Mouse (Mus musculus) lung, embryonic 16.5 days (tissue): ENCODE measurements around the gene Aamp. TPM values are rescaled to one million over a fixed set of nuclear protein-coding genes. Genes with fewer than 3 reads are reported as not detected.

Source experiments
- ATAC-seq: fragments of 200-750 bp; cut with Nextera tagmentation; 2 replicates; pipeline ENCODE4 v1.8.0; 2017; ENCODE audit warnings: low read depth, mild to moderate bottlenecking, moderate library complexity
- H3K27ac ChIP-seq: fragments of 300-500 bp; sonication (generic); 2 replicates; pipeline ENCODE4 v1.5.1; 2014; ENCODE audit warnings: mild to moderate bottlenecking, control low read depth, low read length
- H3K27me3 ChIP-seq: fragments of 300-500 bp; sonication (generic); 2 replicates; pipeline ENCODE4 v1.6.1; 2014; ENCODE audit warnings: low read depth, low read length, mixed read lengths; ENCODE audit not compliant: control insufficient read depth, insufficient read depth
- H3K36me3 ChIP-seq: fragments of 300-500 bp; sonication (generic); 2 replicates; pipeline ENCODE4 v1.6.1; 2014; ENCODE audit warnings: low read length; ENCODE audit not compliant: control insufficient read depth, insufficient read depth
- H3K4me1 ChIP-seq: fragments of 300-500 bp; sonication (generic); replicated peaks from 2 replicates; pipeline ENCODE4 v1.6.1; 2014; ENCODE audit warnings: low read length, mixed read lengths; ENCODE audit not compliant: control insufficient read depth, insufficient read depth
- H3K4me2 ChIP-seq: fragments of 300-500 bp; sonication (generic); 2 replicates; pipeline ENCODE4 v1.6.1; 2014; ENCODE audit warnings: low read depth, low read length, control low read depth
- H3K4me3 ChIP-seq: fragments of 300-500 bp; sonication (generic); 2 replicates; pipeline ENCODE4 v1.5.1; 2014; ENCODE audit warnings: mild to moderate bottlenecking, low read length, control low read depth
- H3K9ac ChIP-seq: fragments of 300-500 bp; sonication (generic); 2 replicates; pipeline ENCODE4 v1.6.1; 2014; ENCODE audit warnings: low read length, control low read depth
- H3K9me3 ChIP-seq: fragments of 300-500 bp; sonication (generic); 2 replicates; pipeline ENCODE4 v1.6.1; 2016; ENCODE audit warnings: low read length; ENCODE audit not compliant: control insufficient read depth
- WGBS: fragments of 180-500 bp; shearing (Covaris S2); extraction: QIAGEN DNeasy Blood & Tissue Kit; methylation state at CpG from one replicate; pipeline ENCODE4 v1.1.7; 2014; 5-methylcytosine and 5-hydroxymethylcytosine counted together
- polyA plus RNA-seq: library from polyadenylated mRNA; unstranded; fragments of >200 nt; fragmentation: Nextera tagmentation; extraction: Ambion mirVana; gene quantifications from 2 replicates; pipeline ENCODE4 v1.2.1, GENCODE M21; 2015

Aamp gene
- polyA plus RNA-seq, 1 experiment from 2014 or later, result 252 TPM

DNA sequence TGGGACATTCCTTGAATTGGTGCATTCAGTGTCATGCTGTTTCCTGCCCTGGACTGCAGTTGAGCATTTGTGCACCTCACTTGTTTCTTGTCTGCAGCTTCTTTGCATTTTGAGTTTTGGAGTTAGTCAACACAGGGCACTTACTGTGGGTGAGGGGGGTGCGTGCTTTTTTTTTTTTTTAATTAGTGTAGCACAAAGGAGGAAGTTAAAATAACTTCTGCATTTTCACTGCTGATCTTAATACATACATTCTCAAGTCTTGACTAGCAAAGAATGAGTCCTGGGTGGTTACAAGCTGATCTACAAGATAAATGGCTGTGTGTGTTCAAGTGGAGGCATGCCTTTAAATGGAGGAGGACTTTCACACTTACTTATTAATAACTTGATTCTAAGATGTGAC lies 46.4 kb downstream of the Aamp start:
- no peaks in the 10 kb centered on the region for H3K36me3 ChIP-seq
- H3K4me3 ChIP-seq, result peak overlapping the region; percentile 83
- no peak overlapping the region for H3K27ac ChIP-seq
- H3K4me1 ChIP-seq, result peaks cover 30% of the 10 kb centered on the region
- no peaks in the 10 kb centered on the region for H3K27me3 ChIP-seq
- H3K9me3 ChIP-seq, result no peaks in the 10 kb centered on the region
- ATAC-seq, result no peak
- WGBS, result 63% methylated on average over 1 of the region's 1 CpGs
- H3K4me2 ChIP-seq, result peak overlapping the region; percentile 75
- H3K9ac ChIP-seq, result peak overlapping the region; percentile 93

- no peaks in the 10 kb centered on the region for H3K9me3 ChIP-seq
- ATAC-seq, result no peak
- H3K27me3 ChIP-seq, result no peaks in the 10 kb centered on the region
- no peak overlapping the region for H3K27ac ChIP-seq
- H3K4me3 ChIP-seq, result peak overlapping the region; percentile 83
- H3K36me3 ChIP-seq, result no peaks in the 10 kb centered on the region
- peaks cover 30% of the 10 kb centered on the region for H3K4me1 ChIP-seq
- H3K9ac ChIP-seq, result peak overlapping the region; percentile 93
- WGBS, result 22% methylated on average over 5 of the region's 5 CpGs
- peak overlapping the region; percentile 75 for H3K4me2 ChIP-seq
Measured at GRCm38 (mm10) chr1:74237671-74238070, 46.9 kb downstream of the Aamp start.

DNA sequence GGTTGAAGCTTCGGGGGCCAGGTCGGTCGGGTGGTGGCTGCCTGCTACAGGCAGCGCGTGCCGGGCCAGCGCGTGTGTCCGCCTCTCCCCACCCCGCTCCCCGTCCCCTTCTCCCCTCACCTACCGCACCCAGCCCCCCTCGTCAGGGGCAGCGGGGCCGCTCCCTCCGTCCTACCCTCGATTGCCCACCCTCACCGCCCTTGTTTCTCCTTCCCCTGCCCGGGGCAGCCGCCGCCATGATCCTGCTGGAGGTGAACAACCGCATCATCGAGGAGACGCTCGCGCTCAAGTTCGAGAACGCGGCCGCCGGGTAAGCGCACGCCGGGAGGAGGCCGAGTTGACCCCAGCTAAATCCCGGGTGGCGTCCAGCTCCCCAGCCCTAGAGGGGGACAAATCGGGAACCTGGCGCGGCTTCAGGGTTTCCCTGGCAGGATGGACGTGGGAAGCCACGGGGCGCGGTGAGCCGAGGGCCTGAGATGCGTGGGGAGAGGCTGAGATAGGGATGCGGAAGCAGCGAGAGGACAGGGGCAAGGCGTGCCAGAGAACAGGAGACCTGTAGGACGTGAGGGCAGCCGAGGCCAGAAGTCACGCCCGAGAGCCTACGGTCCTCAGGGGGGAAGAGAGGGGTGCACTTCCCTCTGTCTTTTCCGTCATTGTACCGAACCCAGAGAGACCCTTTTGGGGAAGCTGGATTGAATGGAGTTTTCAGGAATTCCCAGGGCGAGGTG lies 47.8 kb downstream of the Aamp start:
- peak overlapping the region; percentile 83 for H3K4me3 ChIP-seq

GRCm38 (mm10) chr1:74235938-74236589 lies 48.5 kb downstream of the Aamp start, which contains the start of gene Arpc2:
Arpc2 (plus strand) TSS chr1:74236084.
- ATAC-seq, result peak; percentile 96
- Histone ChIP-seq H3K4me3 (peak within 1 kb of the TSS; percentile 83), H3K9me3 (no peaks in the 10 kb centered on the region), H3K36me3 (no peaks in the 10 kb centered on the region), H3K9ac (peak within 1 kb of the TSS; percentile 93), H3K27me3 (no peaks in the 10 kb centered on the region), H3K27ac (peak within 1 kb of the TSS; percentile 82), H3K4me1 (peaks cover 30% of the 10 kb centered on the region), H3K4me2 (peak within 1 kb of the TSS; percentile 90)
- 2% methylated on average over 40 of the region's 55 CpGs for WGBS

More for the DNA sequence above, 47.8 kb downstream of the Aamp start:
- H3K4me2 ChIP-seq, result peak overlapping the region; percentile 75
- peak overlapping the region; percentile 93 for H3K9ac ChIP-seq
- peak; percentile 59 for ATAC-seq
- H3K9me3 ChIP-seq, result no peaks in the 10 kb centered on the region
- peak overlapping the region; percentile 82 for H3K27ac ChIP-seq
- under 1% methylated on average over 41 of the region's 57 CpGs for WGBS
- H3K36me3 ChIP-seq, result no peaks in the 10 kb centered on the region
- no peaks in the 10 kb centered on the region for H3K27me3 ChIP-seq
- H3K4me1 ChIP-seq, result peaks cover 30% of the 10 kb centered on the region

GRCm38 (mm10) chr1:74230992-74231391 lies 53.5 kb downstream of the Aamp start:
- no peaks in the 10 kb centered on the region for H3K36me3 ChIP-seq
- ATAC-seq, result no peak
- H3K9ac ChIP-seq, result no peak overlapping the region
- WGBS, result 29% methylated on average over 1 of the region's 1 CpGs
- H3K4me3 ChIP-seq, result no peak overlapping the region
- H3K4me1 ChIP-seq, result no peaks in the 10 kb centered on the region
- H3K9me3 ChIP-seq, result no peaks in the 10 kb centered on the region
- H3K27ac ChIP-seq, result no peak overlapping the region
- no peak overlapping the region for H3K4me2 ChIP-seq
- H3K27me3 ChIP-seq, result no peaks in the 10 kb centered on the region

- Histone ChIP-seq H3K4me1 (no peaks in the 10 kb centered on the region), H3K9me3 (no peaks in the 10 kb centered on the region), H3K27ac (no peak overlapping the region), H3K4me2 (no peak overlapping the region), H3K4me3 (no peak overlapping the region), H3K27me3 (no peaks in the 10 kb centered on the region), H3K36me3 (no peaks in the 10 kb centered on the region), H3K9ac (no peak overlapping the region)
- WGBS, result 28% methylated on average over 2 of the region's 2 CpGs
- ATAC-seq, result no peak
Measured at GRCm38 (mm10) chr1:74229942-74230341, 54.6 kb downstream of the Aamp start.

Other genes starting within 250 kb of the Aamp start
- gene Tns1, start 160.3 kb downstream of the Aamp start, polyA plus RNA-seq, result 137 and 147 TPM in 2 replicates
- 0.31 and 0.64 TPM in 2 replicates for gene Rufy4, start 159.2 kb downstream of the Aamp start, polyA plus RNA-seq
- gene Cxcr2, start 130.7 kb downstream of the Aamp start, polyA plus RNA-seq, result 0.21 and 0.43 TPM in 2 replicates
- gene Cxcr1, start 90.1 kb downstream of the Aamp start, polyA plus RNA-seq, result not detected in 2 replicates
- gene Arpc2, start 48.7 kb downstream of the Aamp start, polyA plus RNA-seq, result 418 and 448 TPM in 2 replicates
- gene Gpbar1, start 6.2 kb downstream of the Aamp start, polyA plus RNA-seq, result 0.19 and 0.40 TPM in 2 replicates
- gene Pnkd, start 192 bp upstream of the Aamp start, polyA plus RNA-seq, result 123 and 126 TPM in 2 replicates
- gene Tmbim1, start 20.9 kb upstream of the Aamp start, polyA plus RNA-seq, result 57.9 and 63.0 TPM in 2 replicates
- gene Catip, start 77.4 kb upstream of the Aamp start, polyA plus RNA-seq, result 1.9 and 3.0 TPM in 2 replicates
- 3.5 and 5.8 TPM in 2 replicates for gene Slc11a1, start 90.5 kb upstream of the Aamp start, polyA plus RNA-seq
- gene Ctdsp1, start 106.8 kb upstream of the Aamp start, polyA plus RNA-seq, result 90.8 and 93.9 TPM in 2 replicates
- gene Vil1, start 124.6 kb upstream of the Aamp start, polyA plus RNA-seq, result 0.43 and 0.87 TPM in 2 replicates
- gene Cnot9, start 221.3 kb upstream of the Aamp start, polyA plus RNA-seq, result 54.0 and 60.2 TPM in 2 replicates